Mouse (Mus musculus): ENCODE results near the gene Bri3.

GRCm38 (mm10) chr5:144284599-144284998 lies 40.4 kb downstream of the Bri3 start:
- TF ChIP-seq CTCF (conservative IDR thresholded peaks at IDR 0.05; ENCODE audit: insufficient read depth, insufficient read length, low read depth, low read length) (no peak), POLR2A (IDR thresholded peaks at IDR 0.05; ENCODE audit: low read depth, low read length) (no peak)
